Mouse (Mus musculus): Measurements from ENCODE around the gene Agl. TPM values are rescaled to one million over a fixed set of nuclear protein-coding genes. Genes with fewer than 3 reads are reported as not detected.
A peak's percentile ranks its signal among the peaks of the same experiment; 100 is the strongest.

Agl gene
- polyA plus RNA-seq, 1 experiment from 2014 or later, result 15.9 TPM

DNA sequence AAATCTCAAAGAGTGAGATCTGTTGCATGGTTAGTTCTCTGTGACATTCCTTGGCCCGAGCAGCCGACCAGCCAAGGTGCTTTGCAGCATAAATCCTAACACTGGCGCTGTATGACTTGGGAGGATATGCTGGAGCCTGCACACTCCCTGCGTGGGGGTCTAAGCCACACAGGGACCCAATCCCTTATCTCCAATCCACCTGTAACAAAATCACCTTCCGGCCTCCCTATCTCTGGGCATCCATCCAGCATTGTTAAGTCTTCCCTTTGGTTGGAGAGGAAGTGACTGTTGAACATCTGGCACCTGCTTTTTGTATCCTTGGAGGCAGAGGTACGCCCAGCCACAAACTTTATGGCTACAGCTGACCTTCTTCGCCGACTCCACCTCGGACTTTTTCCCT is 81.2 kb downstream of the Agl start:
- no peak overlapping the region for H3K4me3 ChIP-seq (replicated peaks)
- no peak overlapping the region for H3K4me2 ChIP-seq
- ATAC-seq (ENCODE audit: low FRiP score), result no peak
- no peak overlapping the region for H3K27ac ChIP-seq
- no peaks in the 10 kb centered on the region for H3K36me3 ChIP-seq (replicated peaks)
- H3K9ac ChIP-seq, result no peak overlapping the region
- 0 out of 2 replicates have a peak, but pooled peaks cover 3% of the 10 kb centered on the region for H3K27me3 ChIP-seq
- H3K9me3 ChIP-seq, result no peaks in the 10 kb centered on the region
- no peaks in the 10 kb centered on the region; the same call in 1 of the 2 replicates for H3K4me1 ChIP-seq
- 80% methylated on average over 9 of the region's 9 CpGs for WGBS

DNA sequence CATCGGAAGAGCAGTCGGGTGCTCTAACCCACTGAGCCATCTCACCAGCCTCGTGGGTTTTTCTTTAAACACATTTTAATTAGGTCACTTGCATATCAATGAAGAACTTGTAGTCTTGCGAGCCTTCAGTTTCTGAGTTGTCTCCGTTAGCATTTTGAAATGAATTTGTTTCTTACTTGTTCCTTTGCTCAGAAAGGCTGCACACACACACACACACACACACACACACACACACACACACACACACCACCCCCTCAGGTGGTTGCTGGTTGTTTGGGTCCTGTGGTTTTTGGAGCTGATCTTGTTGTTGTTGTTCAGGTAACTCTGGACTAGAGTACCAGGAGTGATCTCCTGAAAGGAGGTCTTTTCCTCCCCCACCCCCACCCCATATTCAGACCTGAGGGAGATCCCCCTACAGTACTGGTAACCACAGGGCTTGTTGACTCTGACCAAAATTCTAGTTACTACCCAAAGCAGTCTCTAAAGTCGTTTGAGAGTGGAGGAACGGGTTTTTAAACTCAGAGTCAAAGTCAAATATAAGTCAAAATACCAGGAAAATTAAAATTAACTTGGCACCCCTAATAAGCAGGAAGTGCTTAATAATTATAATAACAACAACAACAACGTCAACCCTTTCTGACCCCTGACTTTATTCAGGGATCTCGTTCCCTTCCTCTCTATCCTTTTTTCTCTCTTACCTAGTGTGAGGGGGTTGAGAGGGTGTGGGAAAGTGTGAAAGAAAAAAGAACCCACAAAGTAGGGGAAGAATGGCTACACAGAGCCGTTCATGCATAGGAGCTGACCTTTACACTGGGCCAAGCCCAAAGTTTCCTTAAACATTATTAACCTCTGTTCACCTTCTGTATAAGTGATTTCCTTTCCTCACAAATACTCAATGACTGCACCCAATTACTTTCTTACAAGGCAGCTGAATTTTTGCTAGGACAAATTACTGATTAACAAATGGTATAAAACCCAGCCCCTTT is 84.2 kb downstream of the Agl start:
- WGBS, result 42% methylated on average over 10 of the region's 10 CpGs
- Histone ChIP-seq H3K9ac (no peak overlapping the region), H3K27ac (no peak overlapping the region), H3K4me1 (no peaks in the 10 kb centered on the region), H3K27me3 (0 out of 2 replicates have a peak, but pooled peaks cover 3% of the 10 kb centered on the region), H3K36me3 (replicated peaks) (no peaks in the 10 kb centered on the region), H3K9me3 (no peaks in the 10 kb centered on the region), H3K4me3 (replicated peaks) (no peak overlapping the region), H3K4me2 (no peak overlapping the region)
- ATAC-seq (ENCODE audit: low FRiP score), result no peak

DNA sequence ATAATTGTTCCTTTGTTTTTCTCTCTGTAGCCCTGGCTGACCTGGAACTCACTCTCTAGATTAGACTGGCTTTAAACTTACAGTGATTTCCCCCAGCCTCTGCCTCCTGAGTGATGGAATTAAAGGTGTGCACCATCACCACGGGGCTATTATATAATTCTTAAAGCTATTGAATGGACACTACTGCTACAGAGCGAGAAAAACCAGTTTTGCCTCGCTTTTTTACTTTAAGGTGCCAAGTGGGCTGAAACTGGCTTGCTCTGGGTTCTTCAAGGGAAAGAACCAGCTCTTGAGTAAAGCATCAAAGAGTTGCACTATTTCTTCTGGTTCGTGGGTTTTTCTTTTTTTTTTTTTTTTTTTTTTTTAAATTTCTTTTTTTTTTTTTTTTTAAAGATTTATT is 85.0 kb downstream of the Agl start:
- Histone ChIP-seq H3K4me2 (no peak overlapping the region), H3K4me1 (no peaks in the 10 kb centered on the region), H3K36me3 (replicated peaks) (no peaks in the 10 kb centered on the region), H3K27ac (no peak overlapping the region), H3K9me3 (no peaks in the 10 kb centered on the region), H3K4me3 (replicated peaks) (no peak overlapping the region), H3K27me3 (0 out of 2 replicates have a peak, but pooled peaks cover 3% of the 10 kb centered on the region), H3K9ac (no peak overlapping the region)
- WGBS, result 79% methylated on average over 4 of the region's 4 CpGs
- no peak for ATAC-seq (ENCODE audit: low FRiP score)

DNA sequence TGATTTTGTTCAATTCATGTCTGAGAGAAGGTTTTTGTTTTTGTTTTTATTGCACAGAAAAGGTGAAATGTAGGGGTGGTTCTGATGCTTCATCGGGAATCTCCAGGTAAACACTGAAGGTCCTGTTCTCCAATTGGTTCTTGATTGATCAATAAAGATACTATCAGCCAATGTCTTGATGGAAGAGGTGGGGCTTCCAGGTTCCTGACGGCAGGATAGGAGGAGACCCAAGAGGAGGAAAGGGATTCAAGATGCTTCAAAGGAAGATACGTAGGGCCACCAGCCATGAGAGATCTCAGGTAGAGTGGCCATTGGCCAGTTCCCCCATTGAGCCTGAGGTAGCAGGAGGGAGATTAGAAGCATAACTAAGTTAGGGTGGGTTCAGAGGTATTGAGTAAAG is 89.0 kb downstream of the Agl start:
- Histone ChIP-seq H3K4me3 (replicated peaks) (no peak overlapping the region), H3K4me1 (no peaks in the 10 kb centered on the region), H3K27me3 (peaks cover 1% of the 10 kb centered on the region; the same call in 1 of the 2 replicates), H3K4me2 (no peak overlapping the region), H3K36me3 (replicated peaks) (no peaks in the 10 kb centered on the region), H3K27ac (no peak overlapping the region), H3K9me3 (no peaks in the 10 kb centered on the region), H3K9ac (no peak overlapping the region)
- 82% methylated on average over 3 of the region's 3 CpGs for WGBS
- no peak for ATAC-seq (ENCODE audit: low FRiP score)

DNA sequence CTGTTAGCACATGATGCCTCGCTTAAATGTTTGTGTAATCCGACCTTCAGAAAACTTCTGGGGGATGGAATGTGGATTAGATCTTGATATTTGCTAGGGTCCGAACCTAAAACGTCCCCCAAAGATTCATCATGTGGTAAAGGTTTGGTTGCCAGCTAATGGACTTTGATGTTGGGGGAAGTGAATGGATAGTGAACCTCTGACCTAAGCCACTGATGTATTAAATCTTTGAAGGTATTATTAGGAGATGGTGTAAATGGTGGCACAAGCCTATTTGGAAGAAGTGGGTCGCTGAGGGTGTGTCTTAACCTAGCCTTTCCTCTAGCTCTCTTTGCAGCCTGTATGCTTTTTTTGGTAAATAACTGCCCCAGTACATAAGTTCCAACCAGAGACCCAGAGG is 94.9 kb downstream of the Agl start:
- Histone ChIP-seq H3K9ac (no peak overlapping the region; the same call in 1 of the 2 replicates), H3K27ac (no peak overlapping the region), H3K4me3 (replicated peaks) (no peak overlapping the region; the same call in 1 of the 2 replicates), H3K27me3 (peaks cover 20% of the 10 kb centered on the region; the same call in 1 of the 2 replicates), H3K9me3 (no peaks in the 10 kb centered on the region), H3K4me2 (peak overlapping the region; percentile 77), H3K36me3 (replicated peaks) (no peaks in the 10 kb centered on the region), H3K4me1 (peaks cover 18% of the 10 kb centered on the region)
- ATAC-seq (ENCODE audit: low FRiP score), result no peak
- WGBS, result 38% methylated on average over 5 of the region's 5 CpGs

DNA sequence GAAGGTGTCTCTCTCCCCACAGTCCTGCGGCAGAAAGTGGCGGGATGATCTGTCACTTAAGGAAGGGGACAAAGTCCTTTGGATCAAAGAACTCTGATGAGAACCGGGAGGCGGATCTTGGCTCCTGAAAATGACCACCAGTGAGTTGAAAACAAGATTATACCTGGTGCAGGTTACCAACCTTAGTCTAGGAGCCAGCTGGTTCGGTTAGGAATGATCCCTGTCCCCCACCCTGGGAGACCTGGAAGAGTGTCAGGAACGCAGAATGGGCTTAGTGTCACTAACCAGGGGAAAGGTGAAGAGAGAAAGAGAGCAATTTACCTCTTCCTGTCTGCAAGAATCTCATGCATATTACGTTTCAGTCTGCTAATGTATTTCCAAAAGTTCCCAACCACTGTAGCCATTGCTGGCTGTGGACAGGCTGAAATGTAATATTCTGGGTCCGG is 95.5 kb downstream of the Agl start, which contains the start of gene Slc35a3:
TSS of gene Slc35a3 (minus strand) at position 396 of the 446 bp plus-strand sequence.
- 0 out of 2 replicates have a peak within 1 kb of the TSS, but pooled peaks have one; percentile 42 for H3K27ac ChIP-seq
- H3K9me3 ChIP-seq, result no peaks in the 10 kb centered on the region
- peak within 1 kb of the TSS; percentile 94 for H3K4me3 ChIP-seq (replicated peaks)
- peak within 1 kb of the TSS; percentile 83 for H3K9ac ChIP-seq
- peak; percentile 19; the same call in 1 of the 2 replicates for ATAC-seq (ENCODE audit: low FRiP score)
- peak within 1 kb of the TSS; percentile 77 for H3K4me2 ChIP-seq
- H3K36me3 ChIP-seq (replicated peaks), result no peaks in the 10 kb centered on the region
- H3K4me1 ChIP-seq, result peaks cover 18% of the 10 kb centered on the region
- WGBS, result 3% methylated on average over 8 of the region's 8 CpGs
- H3K27me3 ChIP-seq, result peaks cover 20% of the 10 kb centered on the region; the same call in 1 of the 2 replicates

DNA sequence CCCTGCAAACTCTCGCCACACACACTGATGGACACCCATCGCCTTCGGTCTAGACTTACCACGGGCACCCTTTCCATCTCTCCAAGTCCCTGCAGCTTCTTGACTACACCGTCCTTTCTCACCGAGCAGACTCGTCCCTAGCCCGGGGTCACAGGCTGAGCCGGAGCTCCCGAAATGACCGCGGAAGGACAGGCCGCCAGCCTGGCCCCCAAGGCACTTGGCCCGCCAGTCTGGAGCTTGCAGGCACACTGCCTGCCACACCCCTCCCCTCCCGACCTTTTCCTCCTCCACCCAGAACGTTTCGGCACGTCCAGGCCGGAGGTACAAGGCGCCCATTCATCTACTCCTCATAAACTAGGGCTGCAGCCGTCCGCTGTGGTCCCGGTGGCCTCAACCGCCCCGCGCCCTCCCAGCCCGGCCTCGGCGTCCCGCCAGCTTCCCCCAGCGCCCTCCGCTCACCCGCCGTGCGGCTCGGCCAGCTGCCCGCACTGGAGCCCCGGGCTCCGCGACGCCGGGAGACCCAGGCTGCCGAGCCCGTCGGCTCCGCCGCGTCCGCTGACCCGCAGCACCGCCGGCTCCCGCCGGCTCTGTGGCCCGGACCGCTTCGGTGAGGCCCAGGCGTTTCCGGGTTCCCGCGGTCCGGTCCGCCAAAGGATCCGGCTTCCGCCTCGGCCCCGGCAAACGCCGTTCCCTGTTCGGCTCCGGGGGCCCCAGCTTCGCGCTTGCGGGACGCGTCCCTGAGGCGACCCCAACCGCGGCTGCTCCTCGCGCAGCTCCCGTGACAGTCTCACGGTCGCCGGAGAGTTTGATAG is 96.1 kb downstream of the Agl start:
- Histone ChIP-seq H3K36me3 (replicated peaks) (0 out of 2 replicates have a peak, but pooled peaks cover 2% of the 10 kb centered on the region), H3K9me3 (no peaks in the 10 kb centered on the region), H3K4me2 (peak overlapping the region; percentile 77), H3K4me3 (replicated peaks) (peak overlapping the region; percentile 94), H3K4me1 (peaks cover 18% of the 10 kb centered on the region), H3K9ac (peak overlapping the region; percentile 83), H3K27me3 (peaks cover 20% of the 10 kb centered on the region; the same call in 1 of the 2 replicates), H3K27ac (0 out of 2 replicates have a peak overlapping the region, but pooled peaks have one; percentile 42)
- under 1% methylated on average over 85 of the region's 85 CpGs for WGBS
- ATAC-seq (ENCODE audit: low FRiP score), result peak; percentile 84

DNA sequence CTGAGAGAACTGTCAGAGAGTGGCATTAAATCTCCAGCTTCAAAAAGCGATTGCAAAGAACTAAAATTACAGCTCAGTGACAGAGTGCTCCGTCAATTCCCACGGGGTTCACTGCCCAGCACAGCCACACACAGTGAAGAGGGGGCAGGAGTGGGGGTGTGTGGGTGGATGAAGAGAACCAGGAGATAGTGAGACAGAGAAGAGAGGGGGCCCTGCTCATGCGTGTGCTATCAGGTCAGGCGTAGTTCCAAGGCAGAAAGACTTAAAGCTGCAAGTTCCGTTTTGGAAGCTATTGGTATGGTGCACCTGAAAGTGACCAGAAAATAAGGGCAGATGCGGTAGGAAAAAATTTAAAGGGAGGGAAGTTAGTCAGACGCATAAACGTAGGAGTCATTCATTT is 97.0 kb downstream of the Agl start:
- Histone ChIP-seq H3K27ac (no peak overlapping the region), H3K36me3 (replicated peaks) (0 out of 2 replicates have a peak, but pooled peaks cover 3% of the 10 kb centered on the region), H3K4me3 (replicated peaks) (peak overlapping the region; percentile 94), H3K4me2 (peak overlapping the region; percentile 77), H3K9ac (no peak overlapping the region; the same call in 1 of the 2 replicates), H3K4me1 (peaks cover 18% of the 10 kb centered on the region), H3K27me3 (peaks cover 20% of the 10 kb centered on the region; the same call in 1 of the 2 replicates), H3K9me3 (no peaks in the 10 kb centered on the region)
- 65% methylated on average over 9 of the region's 9 CpGs for WGBS
- ATAC-seq (ENCODE audit: low FRiP score), result no peak

DNA sequence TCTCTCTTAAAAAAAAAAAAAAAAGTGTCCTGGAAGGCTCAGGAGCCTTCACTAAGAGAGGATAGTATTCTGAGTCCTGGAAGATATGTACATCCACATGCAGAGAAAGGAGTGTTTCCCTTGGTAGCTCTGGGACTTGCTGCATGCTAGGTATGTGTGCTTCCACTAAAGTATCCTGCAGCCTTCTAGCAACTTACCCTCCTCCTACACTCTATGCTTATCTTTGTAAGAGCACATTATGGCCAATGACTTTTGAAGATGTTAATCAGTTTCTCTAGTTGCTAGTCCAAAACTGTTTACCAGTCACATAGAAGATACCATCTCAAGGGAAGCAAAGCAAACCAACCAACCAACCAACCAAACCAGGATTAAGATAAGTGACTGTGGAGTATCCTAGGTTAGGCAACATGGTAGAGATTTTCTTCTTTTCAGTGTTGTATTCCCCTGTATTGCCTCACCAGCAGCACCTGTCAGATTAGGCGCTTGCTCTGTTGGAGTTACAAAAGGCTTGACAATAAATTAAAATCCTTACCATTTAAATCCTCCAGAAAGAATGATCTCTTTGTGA is 102.2 kb downstream of the Agl start:
- Histone ChIP-seq H3K9me3 (no peaks in the 10 kb centered on the region), H3K4me1 (peaks cover 4% of the 10 kb centered on the region; the same call in 1 of the 2 replicates), H3K4me2 (no peak overlapping the region), H3K36me3 (replicated peaks) (0 out of 2 replicates have a peak, but pooled peaks cover 3% of the 10 kb centered on the region), H3K9ac (no peak overlapping the region), H3K4me3 (replicated peaks) (no peak overlapping the region), H3K27ac (no peak overlapping the region), H3K27me3 (no peaks in the 10 kb centered on the region)
- WGBS, result 79% methylated on average over 1 of the region's 1 CpGs
- ATAC-seq (ENCODE audit: low FRiP score), result no peak

DNA sequence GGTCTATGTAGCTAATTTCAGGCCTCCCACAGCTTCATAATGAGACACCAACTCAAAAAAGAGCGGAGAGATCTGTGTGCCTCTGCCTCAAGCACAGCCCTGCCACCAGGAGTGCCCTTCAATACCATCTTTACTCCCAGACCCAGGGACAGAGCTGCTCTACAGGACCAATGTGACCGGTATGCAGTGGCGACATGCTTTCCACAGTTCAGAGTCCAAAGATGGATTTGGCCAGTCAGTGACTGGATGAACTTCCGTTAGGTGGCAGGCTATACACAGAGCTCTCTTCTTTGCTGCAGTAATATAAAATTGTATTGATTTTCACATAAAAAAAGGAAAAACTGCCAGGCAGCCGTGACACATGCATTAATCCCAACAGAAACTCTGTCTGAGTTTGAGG is 104.1 kb downstream of the Agl start:
- Histone ChIP-seq H3K9ac (no peak overlapping the region), H3K36me3 (replicated peaks) (0 out of 2 replicates have a peak, but pooled peaks cover 3% of the 10 kb centered on the region), H3K27ac (no peak overlapping the region), H3K4me3 (replicated peaks) (no peak overlapping the region), H3K4me1 (no peaks in the 10 kb centered on the region), H3K27me3 (no peaks in the 10 kb centered on the region), H3K9me3 (no peaks in the 10 kb centered on the region), H3K4me2 (no peak overlapping the region)
- WGBS, result 95% methylated on average over 5 of the region's 5 CpGs
- ATAC-seq (ENCODE audit: low FRiP score), result no peak

DNA sequence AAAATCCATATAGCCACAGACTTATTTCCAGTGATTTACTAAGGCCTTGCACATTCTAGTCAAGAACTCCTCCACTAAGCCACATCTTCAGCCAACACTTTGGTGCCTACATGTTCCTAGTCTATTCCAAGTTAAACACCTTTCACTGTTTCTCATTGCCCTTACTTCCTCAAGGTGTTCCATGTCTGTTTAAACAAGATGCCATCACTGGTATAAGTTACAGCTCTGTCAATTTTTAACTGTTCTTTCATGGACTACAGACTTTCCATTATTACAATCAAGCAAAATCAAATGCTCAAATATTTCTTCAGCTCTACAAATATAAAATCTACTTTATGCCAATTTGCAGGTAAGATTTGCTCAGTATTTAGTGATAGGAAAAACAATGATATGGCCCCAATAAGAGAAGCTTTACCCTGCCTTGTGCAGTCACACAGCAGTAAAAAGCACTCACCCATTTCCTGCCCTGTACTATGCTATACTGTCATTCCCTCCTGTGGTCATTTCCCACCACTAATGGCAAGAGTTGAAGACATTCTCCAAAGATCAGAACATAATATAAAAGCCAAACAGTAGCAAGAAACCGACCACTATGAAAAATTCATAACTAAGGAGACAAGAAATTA is 105.2 kb downstream of the Agl start:
- Histone ChIP-seq H3K27ac (no peak overlapping the region), H3K4me2 (no peak overlapping the region), H3K9ac (no peak overlapping the region), H3K4me1 (no peaks in the 10 kb centered on the region), H3K36me3 (replicated peaks) (0 out of 2 replicates have a peak, but pooled peaks cover 3% of the 10 kb centered on the region), H3K4me3 (replicated peaks) (no peak overlapping the region), H3K9me3 (no peaks in the 10 kb centered on the region), H3K27me3 (no peaks in the 10 kb centered on the region)
- WGBS, result 82% methylated on average over 1 of the region's 1 CpGs
- no peak for ATAC-seq (ENCODE audit: low FRiP score)
